Mouse (Mus musculus): Measurements from ENCODE around the gene Tpgs1. TPM values are rescaled to one million over a fixed set of nuclear protein-coding genes. Genes with fewer than 3 reads are reported as not detected.

Tpgs1 gene
- total RNA-seq (2014; fragmentation: Nextera tagmentation) (8.5 and 10.8 TPM in 2 replicates), total RNA-seq (2017) (2.9 and 4.1 TPM in 2 replicates)

DNA sequence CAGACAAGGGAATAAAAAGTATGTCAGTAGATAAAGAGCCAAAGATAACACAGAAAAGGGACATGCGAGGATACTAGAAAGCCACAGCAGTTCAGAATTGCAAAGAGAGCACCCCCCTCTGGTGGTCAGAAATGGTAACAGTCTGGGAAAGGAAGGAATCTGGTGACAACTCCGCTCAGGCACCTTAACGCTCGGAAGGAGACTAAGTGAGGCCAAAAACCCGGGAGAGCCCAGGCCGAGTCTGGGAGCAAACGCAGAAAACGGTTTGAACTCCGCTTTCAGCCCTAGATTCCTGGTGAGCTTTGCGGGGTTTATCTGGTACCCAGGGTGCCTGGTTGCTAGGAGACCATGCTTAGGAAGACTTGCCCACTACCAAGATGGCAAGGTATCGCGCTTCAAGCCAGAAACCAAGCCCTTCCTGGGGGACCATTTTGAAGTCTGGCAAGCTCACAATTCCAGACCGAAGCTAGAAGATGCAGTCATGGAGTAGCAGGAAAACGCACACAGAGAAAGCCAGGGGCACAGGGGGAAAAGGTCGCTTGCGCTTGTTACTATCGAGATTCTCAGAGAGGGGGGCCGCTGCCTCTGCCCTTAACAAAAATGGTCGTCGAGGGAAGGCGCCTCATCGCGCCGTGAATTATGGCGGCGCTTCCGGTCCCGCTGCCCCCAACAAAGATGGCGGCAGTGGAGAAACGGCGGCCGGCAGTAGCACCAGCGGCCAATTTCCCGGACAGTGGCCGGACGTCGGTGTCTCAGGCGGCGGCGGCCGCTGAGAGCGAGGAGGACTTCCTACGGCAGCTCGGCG lies at the start of gene Tpgs1:
TSS of gene Tpgs1 (plus strand) at position 599 of the 805 bp plus-strand sequence.
- ATAC-seq (replicated peaks; ENCODE audit: low FRiP score, low TSS enrichment, poor library complexity, severe bottlenecking): peak; percentile 85

DNA sequence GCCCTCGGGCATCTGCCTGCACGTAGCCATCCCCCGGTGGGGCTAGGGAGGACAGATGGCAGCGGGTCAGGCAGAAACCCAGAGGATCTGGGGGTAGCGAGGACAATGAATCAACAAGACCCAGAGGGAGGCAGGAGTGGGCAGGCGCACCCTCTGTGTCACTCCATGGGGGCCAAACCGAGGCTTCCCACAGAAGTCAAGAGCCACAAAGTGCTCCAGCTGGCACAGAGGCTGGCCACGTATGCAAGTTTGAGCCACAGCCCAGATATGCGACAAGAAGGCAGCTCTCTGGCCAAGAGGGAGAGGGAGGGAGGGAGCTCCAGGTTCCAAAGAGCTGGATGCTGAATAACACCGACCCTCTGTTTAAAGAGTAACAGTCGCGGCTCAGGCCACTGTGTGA lies 45.2 kb upstream of the Tpgs1 start:
- ATAC-seq (replicated peaks; ENCODE audit: low FRiP score, low TSS enrichment, poor library complexity, severe bottlenecking): no peak

DNA sequence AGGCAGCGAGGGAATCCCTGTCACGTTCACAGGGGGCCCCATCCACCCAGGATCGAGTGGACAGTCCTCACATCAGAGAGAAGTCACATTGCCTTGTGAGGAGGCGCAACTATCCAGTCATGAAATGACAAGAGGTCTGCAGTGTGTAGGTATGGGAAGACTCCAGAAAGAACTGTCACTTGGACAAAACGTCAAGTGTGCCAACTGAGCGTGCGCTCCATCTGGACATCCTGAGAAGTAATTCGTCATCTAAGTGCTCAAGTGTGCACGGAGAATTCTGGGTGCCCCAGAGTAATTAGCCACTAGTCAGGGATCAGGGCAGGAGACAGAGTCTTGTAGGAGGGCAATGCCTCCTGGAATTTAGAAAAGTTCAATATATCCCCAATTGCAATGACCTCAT lies 43.8 kb upstream of the Tpgs1 start:
- no peak for ATAC-seq (replicated peaks; ENCODE audit: low FRiP score, low TSS enrichment, poor library complexity, severe bottlenecking)

DNA sequence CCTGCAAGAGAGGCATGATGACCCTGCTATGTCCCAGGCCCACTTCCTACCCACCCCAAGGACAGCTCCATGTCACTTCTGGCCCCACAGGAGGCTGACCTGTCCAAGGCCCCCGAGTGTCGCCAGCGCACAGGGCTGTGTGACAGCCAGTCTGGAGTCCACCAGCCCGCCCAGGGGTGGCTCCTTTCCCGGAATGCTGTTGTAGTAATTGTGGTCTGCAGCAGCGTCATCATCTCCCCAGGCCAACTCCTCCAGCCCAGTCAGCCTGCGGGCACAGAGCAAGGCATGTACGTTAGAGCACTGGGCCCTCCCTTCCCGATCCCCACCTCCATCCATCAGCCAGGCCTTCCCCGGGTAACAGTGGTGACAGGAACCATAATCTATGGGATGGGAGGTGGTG lies 43.0 kb upstream of the Tpgs1 start:
- no peak for ATAC-seq (replicated peaks; ENCODE audit: low FRiP score, low TSS enrichment, poor library complexity, severe bottlenecking)

DNA sequence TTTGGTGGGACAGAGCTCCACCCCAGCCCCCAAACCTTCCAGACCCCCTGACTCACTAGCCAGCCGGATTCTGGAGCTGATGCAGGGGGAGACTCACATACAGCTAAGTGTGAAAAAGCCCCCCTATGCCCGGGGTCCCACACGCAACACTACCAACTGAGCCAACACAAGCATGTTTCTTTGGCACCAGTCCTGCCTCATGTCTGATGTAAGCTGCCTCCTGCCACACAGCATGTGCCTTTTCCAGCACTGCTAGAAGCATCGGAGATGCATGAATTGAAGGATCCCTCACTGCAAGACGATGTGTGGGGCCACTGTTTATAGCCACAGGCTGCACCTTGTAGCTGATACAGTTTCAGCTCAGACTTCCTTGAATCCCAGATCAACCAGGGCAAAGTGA lies 40.8 kb upstream of the Tpgs1 start:
- no peak for ATAC-seq (replicated peaks; ENCODE audit: low FRiP score, low TSS enrichment, poor library complexity, severe bottlenecking)

DNA sequence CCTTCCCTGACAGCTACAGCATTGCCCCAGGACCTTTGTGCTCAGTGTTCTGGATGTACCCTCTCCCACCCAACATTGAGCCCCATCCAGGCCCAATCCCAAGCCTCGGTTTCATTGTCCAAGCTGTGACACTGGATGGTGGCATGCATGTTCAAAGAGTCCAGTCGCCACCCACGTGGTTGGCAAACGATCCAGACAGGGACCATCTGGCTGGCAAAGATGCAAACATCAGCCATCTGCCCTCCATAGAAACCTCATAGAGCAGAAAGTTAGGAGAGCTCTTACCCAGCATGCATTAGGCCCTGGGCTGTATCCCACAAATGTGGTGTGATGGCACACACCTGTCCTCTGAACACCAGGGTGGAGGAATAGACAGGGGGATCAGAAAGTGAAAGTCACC lies 37.7 kb upstream of the Tpgs1 start:
- ATAC-seq (replicated peaks; ENCODE audit: low FRiP score, low TSS enrichment, poor library complexity, severe bottlenecking): no peak

DNA sequence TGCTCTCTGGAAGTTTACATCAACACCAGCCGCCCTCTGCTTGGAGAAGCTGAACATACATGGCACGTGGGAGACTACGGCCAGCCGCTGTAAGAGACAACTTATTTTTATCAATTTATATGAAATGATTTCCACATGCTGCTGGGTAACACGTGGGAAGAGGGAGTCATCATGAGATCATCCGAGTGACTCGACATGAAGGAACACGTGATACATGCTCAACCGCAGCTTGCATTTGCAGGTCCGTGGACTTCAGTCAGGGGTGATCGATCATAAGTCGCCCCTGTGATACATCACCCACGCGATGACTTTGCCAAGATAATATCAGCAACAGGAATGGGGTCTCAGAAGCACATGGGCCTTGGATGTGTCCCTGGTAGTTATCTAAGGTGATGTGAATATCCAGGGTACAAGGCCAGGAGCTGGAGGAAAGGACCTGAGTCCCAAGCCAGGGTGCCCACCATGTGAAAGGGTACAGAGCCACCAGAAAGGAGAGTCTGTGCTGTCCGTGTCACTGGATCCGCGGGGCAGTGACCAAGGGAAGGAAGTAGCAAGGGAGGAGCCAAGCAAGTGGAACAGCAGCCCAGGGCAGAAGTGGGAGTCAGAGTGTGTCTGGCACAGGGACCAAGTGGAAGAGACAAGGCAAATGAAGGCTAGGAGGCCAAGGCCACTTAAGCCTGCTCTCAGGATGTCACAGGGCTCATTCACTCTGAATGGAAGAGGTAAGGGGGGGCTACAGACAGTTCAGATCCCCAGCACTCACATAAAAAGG lies 36.0 kb upstream of the Tpgs1 start:
- ATAC-seq (replicated peaks; ENCODE audit: low FRiP score, low TSS enrichment, poor library complexity, severe bottlenecking): no peak

DNA sequence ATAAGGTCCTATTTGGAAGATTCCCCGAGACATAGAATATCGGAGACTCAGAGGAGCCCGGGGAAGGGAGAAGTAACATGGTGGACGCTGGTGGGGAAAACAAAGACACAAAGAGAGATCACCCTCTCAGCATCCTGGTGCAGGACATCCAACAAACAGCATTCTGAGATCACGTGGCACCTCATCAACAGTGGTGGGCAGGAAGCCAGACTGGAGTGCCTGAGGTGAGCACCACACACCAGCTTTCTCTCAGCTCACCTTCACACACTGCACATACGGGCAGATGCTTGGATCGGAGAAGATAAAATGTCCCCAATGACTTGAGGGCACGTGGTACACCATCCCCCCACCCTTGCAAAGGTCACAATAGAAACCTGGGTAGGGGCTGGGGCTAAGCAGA lies 32.9 kb upstream of the Tpgs1 start:
- ATAC-seq (replicated peaks; ENCODE audit: low FRiP score, low TSS enrichment, poor library complexity, severe bottlenecking): no peak

DNA sequence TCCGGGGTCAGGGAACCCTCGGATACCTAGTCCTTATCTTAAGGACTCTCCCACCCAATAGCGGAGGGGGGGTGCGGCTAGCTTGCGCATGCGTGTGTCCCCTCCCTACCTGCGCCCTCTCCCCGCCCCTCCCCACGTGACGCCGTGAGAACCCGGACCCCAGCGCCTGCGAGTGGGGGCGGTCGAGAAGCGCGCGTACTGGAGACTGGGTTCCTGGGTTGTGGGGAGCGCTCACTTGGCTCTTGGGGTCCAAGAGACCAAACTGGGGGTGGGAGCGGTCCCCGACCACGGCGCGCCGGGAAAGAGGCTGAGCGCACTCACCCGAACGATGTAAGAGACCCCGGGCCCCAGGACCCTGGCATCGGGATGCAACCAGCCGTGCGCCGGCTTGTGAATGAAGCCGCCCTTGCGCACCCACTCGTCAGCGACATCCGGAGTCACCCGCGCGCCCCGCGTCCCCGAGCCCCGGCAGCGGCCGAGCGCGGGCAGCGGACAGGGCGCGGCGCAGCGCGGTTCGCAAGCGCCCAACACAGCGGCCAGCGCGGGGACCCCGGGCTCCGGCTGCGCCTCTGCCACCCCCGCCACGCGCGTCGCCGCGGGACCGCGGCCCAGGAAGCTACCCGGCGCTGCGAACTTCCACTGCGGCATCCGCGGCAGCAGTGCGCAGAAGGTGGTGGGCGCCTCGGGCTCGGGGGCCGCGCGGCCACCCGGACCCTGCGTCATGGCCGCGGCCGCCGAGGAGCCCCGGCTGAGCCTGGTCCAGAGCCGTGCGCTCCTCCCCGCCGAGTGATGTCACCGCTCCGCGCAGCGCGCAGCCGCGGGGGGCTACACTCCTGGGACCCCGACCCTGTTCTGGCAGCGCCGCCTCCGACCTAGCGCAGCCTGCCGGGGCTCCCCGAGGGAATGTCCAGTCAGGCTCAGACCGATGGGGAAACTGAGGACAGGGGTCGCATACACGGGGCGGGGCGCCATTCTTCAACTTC lies 31.8 kb upstream of the Tpgs1 start, which contains the start of gene Shc2:
TSS of gene Shc2 (minus strand) at position 791 of the 983 bp plus-strand sequence.
- ATAC-seq (replicated peaks; ENCODE audit: low FRiP score, low TSS enrichment, poor library complexity, severe bottlenecking): no peak

DNA sequence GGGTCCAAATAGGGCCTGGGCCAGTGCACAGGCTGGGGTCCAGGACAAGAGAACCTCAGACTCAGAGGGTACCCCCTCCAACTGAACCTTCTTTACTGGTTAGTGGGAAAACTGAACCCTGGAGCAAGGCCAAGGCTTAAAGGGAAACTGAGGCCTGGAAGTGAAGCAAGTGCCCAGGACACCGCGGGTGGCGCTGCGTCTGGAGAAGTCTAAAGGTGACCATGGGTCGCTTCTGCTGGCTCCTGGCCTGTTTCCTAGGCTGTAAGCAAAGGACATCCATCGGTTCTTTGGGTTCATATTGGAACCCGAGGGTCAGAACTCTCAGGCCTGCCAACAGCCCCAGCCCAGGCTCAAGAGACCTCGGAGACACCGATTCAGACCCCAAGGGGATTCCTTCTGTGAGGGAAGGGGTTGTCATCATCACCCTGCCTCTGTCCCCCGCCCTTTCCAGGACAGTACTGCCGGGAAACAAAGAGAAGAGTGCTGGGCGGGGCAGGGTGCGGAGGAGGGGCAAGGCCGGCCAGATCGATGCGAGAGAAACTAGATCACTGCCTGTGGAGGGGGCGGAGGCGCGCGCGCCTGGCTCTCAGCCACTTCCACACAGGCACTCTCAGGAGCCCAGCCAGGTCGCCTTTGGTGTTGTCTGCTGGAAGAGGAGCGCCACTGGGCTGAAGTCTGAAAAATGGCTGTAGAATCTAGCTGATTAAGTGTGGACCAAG lies 30.5 kb upstream of the Tpgs1 start:
- no peak for ATAC-seq (replicated peaks; ENCODE audit: low FRiP score, low TSS enrichment, poor library complexity, severe bottlenecking)

DNA sequence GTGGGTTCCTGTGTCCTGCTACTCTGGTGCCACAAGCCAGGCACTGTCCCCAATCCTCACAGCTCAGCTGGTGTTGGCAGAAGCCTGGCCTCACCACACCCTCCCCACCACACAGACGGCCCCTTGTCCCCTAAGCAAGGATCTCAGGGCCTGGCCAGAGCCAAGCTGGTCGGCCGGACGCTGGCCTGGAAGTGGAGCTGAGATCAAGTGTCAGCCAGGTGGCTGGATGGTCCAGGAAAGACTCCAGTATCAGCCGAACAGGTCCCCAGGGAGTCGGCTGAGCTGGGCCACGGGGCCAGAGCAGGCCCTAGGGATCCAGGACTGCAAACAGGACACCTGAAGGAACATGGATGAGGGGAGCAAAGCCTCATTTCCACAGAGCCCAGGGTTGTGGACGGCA lies 23.5 kb upstream of the Tpgs1 start, which contains the start of gene Odf3l2:
TSS of gene Odf3l2 (minus strand) at position 28 of the 400 bp plus-strand sequence.
- ATAC-seq (replicated peaks; ENCODE audit: low FRiP score, low TSS enrichment, poor library complexity, severe bottlenecking): no peak

DNA sequence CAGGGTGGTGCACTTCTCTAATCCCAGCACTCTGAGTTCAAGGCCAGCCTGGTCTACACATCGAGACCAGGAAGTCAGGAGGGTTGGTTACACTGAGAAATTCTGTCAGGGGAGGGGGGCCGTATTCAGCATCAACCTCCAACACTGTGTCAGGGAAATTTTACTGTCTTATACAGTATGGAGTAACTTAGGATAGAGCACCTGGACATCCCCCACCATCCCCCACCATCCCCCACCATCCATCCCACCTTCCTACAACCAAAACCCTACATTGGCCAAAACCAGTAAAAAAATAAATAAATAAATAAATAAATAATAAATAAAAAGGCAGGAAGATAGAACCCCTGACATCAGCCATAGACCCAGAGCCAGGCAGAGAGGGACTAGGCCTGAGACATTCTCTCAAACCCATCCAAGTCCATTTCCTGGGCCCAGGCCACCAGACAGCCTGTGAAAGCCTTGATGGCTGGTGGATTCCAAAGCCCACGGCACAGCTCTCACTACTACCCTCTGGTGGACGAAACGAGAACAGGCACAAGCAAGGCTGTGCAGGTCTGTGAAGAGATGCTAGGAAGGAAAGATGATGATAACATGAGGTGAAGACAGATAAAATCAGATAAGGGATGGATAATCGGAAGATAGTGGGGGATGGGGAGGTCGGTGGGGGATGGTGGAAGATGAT lies 20.0 kb upstream of the Tpgs1 start:
- peak; percentile 88 for ATAC-seq (replicated peaks; ENCODE audit: low FRiP score, low TSS enrichment, poor library complexity, severe bottlenecking)

DNA sequence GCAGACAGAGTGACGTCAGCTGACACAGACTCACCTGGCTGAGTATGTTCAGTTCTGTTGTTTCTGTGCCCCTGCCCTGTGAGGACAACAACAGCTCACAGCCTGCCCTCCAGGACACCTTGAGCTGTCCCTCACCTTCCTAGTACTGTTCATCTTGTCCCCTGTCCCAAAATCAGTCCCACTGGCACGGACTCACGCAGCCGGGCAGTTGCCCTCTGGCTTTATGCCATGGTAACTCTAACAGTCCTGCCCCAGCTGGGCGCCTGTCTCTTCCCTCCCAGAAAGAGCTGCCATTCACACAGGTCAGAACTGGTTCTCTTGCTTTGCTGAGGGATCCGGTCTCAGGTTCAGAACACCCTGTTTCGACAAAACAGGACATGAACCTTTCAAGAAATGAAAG lies 16.4 kb upstream of the Tpgs1 start:
- no peak for ATAC-seq (replicated peaks; ENCODE audit: low FRiP score, low TSS enrichment, poor library complexity, severe bottlenecking)

DNA sequence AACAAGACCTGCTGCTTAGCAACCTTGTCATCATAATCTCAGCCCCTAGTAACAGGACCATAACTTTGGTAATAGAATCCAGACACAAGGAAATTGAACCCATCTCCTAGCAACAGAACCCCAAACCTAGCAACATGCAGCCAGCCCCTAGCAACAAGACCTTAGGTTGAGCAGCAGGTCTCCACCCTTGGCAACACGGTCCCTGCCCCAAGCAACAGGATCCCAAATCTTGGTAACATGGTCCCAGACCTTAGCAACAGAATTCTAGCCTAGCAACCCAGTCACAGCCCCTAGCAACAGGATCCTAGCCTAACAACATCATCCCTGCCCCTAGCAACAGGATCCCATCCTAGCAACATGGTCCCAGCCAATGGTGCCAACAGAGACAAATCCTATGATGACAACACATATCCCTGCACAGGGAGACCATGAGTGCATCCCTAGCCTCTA lies 14.2 kb upstream of the Tpgs1 start:
- ATAC-seq (replicated peaks; ENCODE audit: low FRiP score, low TSS enrichment, poor library complexity, severe bottlenecking): no peak

DNA sequence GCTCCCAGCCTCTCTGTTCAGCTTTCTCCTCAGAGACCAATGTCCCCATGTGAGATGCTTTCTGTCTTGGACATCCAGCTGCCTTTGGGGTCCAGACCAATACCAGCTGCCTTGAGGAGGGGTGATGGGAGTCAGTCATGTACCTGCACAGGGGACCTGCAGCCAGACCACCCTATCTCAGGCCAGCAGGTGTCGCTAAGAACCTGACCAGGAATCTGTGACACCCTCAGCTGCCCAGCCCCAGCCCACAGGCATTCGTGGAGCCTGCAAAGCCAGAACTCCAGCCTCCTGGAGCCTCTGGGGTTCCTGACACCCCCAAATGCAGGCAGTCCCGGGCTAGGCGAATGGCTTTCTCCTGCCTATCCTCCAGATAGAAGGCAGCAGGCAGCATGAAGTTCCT lies 10.3 kb upstream of the Tpgs1 start:
- ATAC-seq (replicated peaks; ENCODE audit: low FRiP score, low TSS enrichment, poor library complexity, severe bottlenecking): peak; percentile 61; the same call in 1 of the 2 replicates

DNA sequence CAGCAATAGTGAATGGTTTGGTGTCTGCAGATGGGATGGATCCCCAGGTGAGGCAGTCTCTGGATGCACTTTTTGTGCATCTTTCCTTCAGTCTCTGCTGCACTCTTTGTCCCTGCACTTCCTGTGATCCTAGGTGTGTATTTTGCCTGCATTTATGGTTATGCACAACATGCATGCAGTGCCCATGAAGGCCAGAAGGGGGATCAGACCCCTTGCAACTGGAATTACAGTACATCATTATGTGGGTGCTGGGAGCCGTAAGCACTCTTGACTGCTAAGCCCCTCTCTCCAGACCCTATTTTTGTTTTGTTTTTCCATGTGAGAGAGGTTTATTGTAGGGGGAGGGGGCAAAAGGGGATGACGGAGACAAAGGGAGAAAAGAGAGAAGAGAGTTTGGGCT lies 8.9 kb upstream of the Tpgs1 start:
- ATAC-seq (replicated peaks; ENCODE audit: low FRiP score, low TSS enrichment, poor library complexity, severe bottlenecking): no peak

DNA sequence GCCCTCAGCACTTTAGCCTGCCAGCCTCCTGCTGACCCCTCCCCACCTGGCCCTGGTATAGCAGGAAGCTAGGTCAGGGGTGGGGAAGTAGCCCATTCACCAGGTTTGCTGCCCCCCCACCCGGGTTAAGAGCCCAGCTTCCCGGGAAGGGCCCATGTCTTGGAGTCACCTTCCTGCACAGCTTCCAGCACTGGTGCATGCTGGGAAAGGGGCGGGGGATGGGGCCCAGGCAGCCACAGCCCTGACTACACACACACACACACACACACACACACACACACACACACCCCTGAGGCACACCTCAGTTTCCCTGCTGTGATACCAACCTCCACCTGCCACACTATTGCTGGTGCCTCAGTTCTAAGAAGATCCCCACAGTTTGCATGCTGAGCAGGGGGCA lies 7.3 kb upstream of the Tpgs1 start:
- ATAC-seq (replicated peaks; ENCODE audit: low FRiP score, low TSS enrichment, poor library complexity, severe bottlenecking): no peak

DNA sequence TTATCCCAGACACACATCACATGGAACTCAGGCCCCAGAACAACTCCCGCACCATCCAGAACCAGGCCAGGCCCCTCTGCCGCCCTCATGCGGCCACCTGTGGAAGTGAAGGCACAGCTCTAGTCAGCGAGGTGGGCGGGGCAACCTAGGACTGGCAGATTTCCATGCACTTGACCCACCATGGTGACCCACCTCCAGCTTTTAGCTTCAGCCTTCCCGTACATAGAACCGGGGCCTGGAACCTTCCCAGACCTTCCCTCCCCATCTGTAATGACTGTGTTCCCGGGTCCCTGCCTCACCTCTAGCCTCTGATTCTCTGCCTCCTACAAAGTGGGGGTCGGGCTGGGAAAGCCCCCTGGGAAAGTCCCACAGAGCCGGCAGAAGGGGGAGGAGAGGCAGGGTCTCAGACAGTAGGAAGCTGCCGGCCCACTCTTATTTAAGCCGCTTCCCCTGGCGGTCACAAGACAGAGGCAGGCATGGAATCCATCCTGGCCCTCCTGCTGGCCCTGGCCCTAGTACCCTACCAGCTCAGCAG lies 5.0 kb upstream of the Tpgs1 start, which contains the start of gene Madcam1:
TSS of gene Madcam1 (plus strand) at position 429 of the 535 bp plus-strand sequence.
- peak; percentile 39 for ATAC-seq (replicated peaks; ENCODE audit: low FRiP score, low TSS enrichment, poor library complexity, severe bottlenecking)
